Mouse (Mus musculus): ENCODE results near the gene Tubgcp2.

The Tubgcp2 gene

GRCm38 (mm10) chr7:140036281-140037170 lies at the start of gene Tubgcp2, which contains the start of gene Zfp511:
Tubgcp2 (minus strand) TSS chr7:140036669.
Zfp511 (plus strand) TSS chr7:140036391.
- peak; percentile 96 to 97 for DNase-seq

- DNase-seq: peak; percentile 18 to 34
These were observed 45.8 kb upstream of the Tubgcp2 start, which contains the start of gene Caly for GRCm38 (mm10) chr7:140082242-140082678. Caly (minus strand) TSS chr7:140082548.

- DNase-seq: no peak
These were observed 45.2 kb upstream of the Tubgcp2 start for GRCm38 (mm10) chr7:140081408-140082241.

- DNase-seq: peak; percentile 66 to 71
These were observed 44.2 kb upstream of the Tubgcp2 start for GRCm38 (mm10) chr7:140080503-140081156.

- peak; percentile 66 to 73 for DNase-seq
These were observed 42.2 kb upstream of the Tubgcp2 start for GRCm38 (mm10) chr7:140078711-140079110.

- DNase-seq: no peak
These were observed 41.2 kb upstream of the Tubgcp2 start for GRCm38 (mm10) chr7:140077698-140078097.

GRCm38 (mm10) chr7:140070042-140070711 lies 33.7 kb upstream of the Tubgcp2 start:
- peak in 1 of 2 experiments; percentile 33 for DNase-seq

GRCm38 (mm10) chr7:140067397-140067796 lies 30.9 kb upstream of the Tubgcp2 start:
- DNase-seq: no peak

- DNase-seq: peak; percentile 41 to 66
These were observed 26.6 kb upstream of the Tubgcp2 start for GRCm38 (mm10) chr7:140063092-140063491.

- peak; percentile 28 to 32 for DNase-seq
These were observed 25.8 kb upstream of the Tubgcp2 start for GRCm38 (mm10) chr7:140062307-140062706.

GRCm38 (mm10) chr7:140061832-140062130 lies 25.3 kb upstream of the Tubgcp2 start:
- no peak for DNase-seq

- peak; percentile 35 to 46 for DNase-seq
These were observed 24.7 kb upstream of the Tubgcp2 start for GRCm38 (mm10) chr7:140060936-140061831.

- DNase-seq: no peak
These were observed 23.1 kb upstream of the Tubgcp2 start for GRCm38 (mm10) chr7:140059601-140060000.

GRCm38 (mm10) chr7:140058528-140058927 lies 22.1 kb upstream of the Tubgcp2 start:
- no peak for DNase-seq

GRCm38 (mm10) chr7:140057413-140058407 lies 21.2 kb upstream of the Tubgcp2 start:
- DNase-seq: peak; percentile 40 to 50

- no peak for DNase-seq
These were observed 17.7 kb upstream of the Tubgcp2 start for GRCm38 (mm10) chr7:140054124-140054523.

- peak; percentile 33 to 45 for DNase-seq
These were observed 12.7 kb upstream of the Tubgcp2 start for GRCm38 (mm10) chr7:140049115-140049689.

GRCm38 (mm10) chr7:140048361-140049114 lies 12.1 kb upstream of the Tubgcp2 start, which contains the start of gene Msx3:
Msx3 (minus strand) TSS chr7:140049089.
- no peak for DNase-seq

Data from lung, postnatal 4 days (tissue).